Mouse (Mus musculus) retina, postnatal 1 day (tissue): ENCODE results near the gene Gm2956.
"Not testable (repeated sequence)": the region's sequence is repeated elsewhere in the genome, so short reads cannot be mapped to it uniquely, and the experiment has no call there.

Experiments used
- DNase-seq: peaks from one replicate; pipeline ENCODE4 v3.0.0-alpha.2; 2012

Gm2956 gene

GRCm38 (mm10) chr14:3332087-3332677 lies at the start of gene Gm2956:
TSS of gene Gm2956 (plus strand) at chr14:3332627.
- DNase-seq, result not testable (repeated sequence)

GRCm38 (mm10) chr14:3333406-3333805 lies 979 bp downstream of the Gm2956 start:
- DNase-seq, result not testable (repeated sequence)

GRCm38 (mm10) chr14:3394793-3395192 lies 62.4 kb downstream of the Gm2956 start, which contains the start of gene Gm10413:
TSS of gene Gm10413 (plus strand) at chr14:3395093.
- DNase-seq, result not testable (repeated sequence)
